Mouse (Mus musculus) C2C12 (cell line): ENCODE measurements around the gene Plekhg5. TPM values are rescaled to one million over a fixed set of nuclear protein-coding genes. Genes with fewer than 3 reads are reported as not detected.

ENCODE experiments used
- H3K27me3 ChIP-seq: one replicate; pipeline ENCODE4 v1.6.1; 2011; ENCODE audit not compliant: control insufficient read depth, insufficient read depth, insufficient read length
- H3K36me3 ChIP-seq: one replicate; pipeline ENCODE4 v1.6.1; 2011; ENCODE audit not compliant: control insufficient read depth, insufficient read depth
- H3K4me3 ChIP-seq: one replicate; pipeline ENCODE4 v1.5.1; 2011; ENCODE audit warnings: mild to moderate bottlenecking, control low read depth; ENCODE audit not compliant: poor library complexity, insufficient read depth, severe bottlenecking
- H3K79me2 ChIP-seq: one replicate; pipeline ENCODE4 v1.6.1; 2011; ENCODE audit not compliant: control insufficient read depth, insufficient read depth
- H3K79me3 ChIP-seq: one replicate; pipeline ENCODE4 v1.6.1; 2011; ENCODE audit warnings: low read depth, control low read depth
- H3ac ChIP-seq: one replicate; pipeline ENCODE3; 2011; ENCODE audit warnings: low read depth; ENCODE audit not compliant: control insufficient read depth, insufficient read length
- CEBPB ChIP-seq: IDR thresholded peaks from one replicate; pipeline ENCODE4 v1.6.1; 2011; ENCODE audit warnings: low read depth, mild to moderate bottlenecking, control low read depth, moderate library complexity
- CTCF ChIP-seq: IDR thresholded peaks from one replicate; pipeline ENCODE4 v1.5.1; 2011; ENCODE audit not compliant: control insufficient read depth, insufficient read depth, insufficient read length
- FOSL1 ChIP-seq: IDR thresholded peaks from one replicate; pipeline ENCODE4 v1.8.0; 2011; ENCODE audit warnings: mild to moderate bottlenecking, low read length; ENCODE audit not compliant: poor library complexity, insufficient read depth, severe bottlenecking
- MAX ChIP-seq: IDR thresholded peaks from one replicate; pipeline ENCODE4 v1.6.1; 2011; ENCODE audit warnings: mild to moderate bottlenecking, control low read depth
- MYOD1 ChIP-seq: IDR thresholded peaks from one replicate; pipeline ENCODE4 v1.6.1; 2011; ENCODE audit warnings: low read depth; ENCODE audit not compliant: control insufficient read depth, insufficient read length
- MYOG ChIP-seq: IDR thresholded peaks from one replicate; pipeline ENCODE4 v1.6.1; 2011; ENCODE audit not compliant: control insufficient read depth, insufficient read length; ENCODE audit errors: extremely low read depth
- USF1 ChIP-seq: IDR thresholded peaks from one replicate; pipeline ENCODE4 v1.6.1; 2011; ENCODE audit warnings: low read depth, mild to moderate bottlenecking, control low read depth, moderate library complexity
- polyA plus RNA-seq: library from polyadenylated mRNA; unstranded; fragments of >200 nt; fragmentation: generic; extraction: Trizol; gene quantifications from one replicate; pipeline ENCODE4 v1.2.1, GENCODE M21; 2012; ENCODE audit warnings: missing spikeins

The Plekhg5 gene
- polyA plus RNA-seq, 1 experiment: 17.5 TPM

- H3ac ChIP-seq: no peak overlapping the region
- H3K4me3 ChIP-seq: no peak overlapping the region
- TF ChIP-seq MYOD1 (no peak), CEBPB (no peak), FOSL1 (no peak), CTCF (no peak), MAX (no peak), MYOG (no peak), USF1 (no peak)
- no peaks in the 10 kb centered on the region for H3K79me2 ChIP-seq
- H3K27me3 ChIP-seq: peaks cover 31% of the 10 kb centered on the region
- no peaks in the 10 kb centered on the region for H3K79me3 ChIP-seq
- no peaks in the 10 kb centered on the region for H3K36me3 ChIP-seq
These were observed 69.3 kb downstream of the Plekhg5 start for GRCm38 (mm10) chr4:152141521-152142135.

- Histone ChIP-seq H3K4me3 (no peak overlapping the region), H3K79me2 (no peaks in the 10 kb centered on the region), H3K27me3 (peaks cover 45% of the 10 kb centered on the region), H3K79me3 (no peaks in the 10 kb centered on the region), H3ac (no peak overlapping the region), H3K36me3 (no peaks in the 10 kb centered on the region)
- TF ChIP-seq CTCF (no peak), USF1 (no peak), MYOG (no peak), MAX (no peak), MYOD1 (no peak), FOSL1 (no peak), CEBPB (no peak)
These were observed 71.3 kb downstream of the Plekhg5 start for GRCm38 (mm10) chr4:152143632-152144031.

- no peaks in the 10 kb centered on the region for H3K79me2 ChIP-seq
These were observed 73.2 kb downstream of the Plekhg5 start for GRCm38 (mm10) chr4:152145473-152145872.

GRCm38 (mm10) chr4:152146033-152146827 is 73.9 kb downstream of the Plekhg5 start:
- Histone ChIP-seq H3ac (no peak overlapping the region), H3K36me3 (no peaks in the 10 kb centered on the region), H3K27me3 (peaks cover 63% of the 10 kb centered on the region), H3K79me2 (no peaks in the 10 kb centered on the region), H3K79me3 (no peaks in the 10 kb centered on the region), H3K4me3 (no peak overlapping the region)
- no peak for TF ChIP-seq MYOD1
- TF ChIP-seq CEBPB: no peak
- no peak for TF ChIP-seq FOSL1
- no peak for TF ChIP-seq USF1
- no peak for TF ChIP-seq MAX
- no peak for TF ChIP-seq CTCF
- no peak for TF ChIP-seq MYOG

More at GRCm38 (mm10) chr4:152145473-152145872, 73.2 kb downstream of the Plekhg5 start:
- no peaks in the 10 kb centered on the region for H3K36me3 ChIP-seq
- no peak overlapping the region for H3K4me3 ChIP-seq
- H3K79me3 ChIP-seq: no peaks in the 10 kb centered on the region
- TF ChIP-seq CTCF (no peak), CEBPB (no peak), MYOG (no peak), MYOD1 (no peak)
- H3K27me3 ChIP-seq: peaks cover 63% of the 10 kb centered on the region
- H3ac ChIP-seq: no peak overlapping the region

GRCm38 (mm10) chr4:152150546-152150945 is 78.2 kb downstream of the Plekhg5 start:
- Histone ChIP-seq H3K4me3 (no peak overlapping the region), H3K79me3 (no peaks in the 10 kb centered on the region), H3ac (no peak overlapping the region), H3K27me3 (peaks cover 55% of the 10 kb centered on the region), H3K36me3 (no peaks in the 10 kb centered on the region), H3K79me2 (no peaks in the 10 kb centered on the region)
- no peak for TF ChIP-seq MYOG
- no peak for TF ChIP-seq CEBPB
